Mouse (Mus musculus) CH12.LX (cell line): ENCODE measurements around the gene Slu7. TPM values are rescaled to one million over a fixed set of nuclear protein-coding genes. Genes with fewer than 3 reads are reported as not detected.

Source experiments
- DNase-seq: peaks from one replicate; pipeline ENCODE4 v3.0.0-alpha.2; 2013; ENCODE audit errors: extremely low read depth
- H3K27ac ChIP-seq: 2 replicates; pipeline ENCODE4 v1.5.1; 2012; ENCODE audit warnings: low read depth, mild to moderate bottlenecking, control low read depth, moderate library complexity; ENCODE audit not compliant: insufficient read depth
- H3K27me3 ChIP-seq: replicated peaks from 2 replicates; pipeline ENCODE3; 2012; ENCODE audit warnings: inconsistent platforms
- H3K36me3 ChIP-seq, 2 experiments: replicated peaks in 1 of 2; 2 replicates each; pipeline versions ENCODE3 to v1.6.1; 2012; ENCODE audit warnings: inconsistent platforms in 1 of 2, low read length in 1 of 2, mild to moderate bottlenecking in 1 of 2, mixed read lengths in 1 of 2, moderate library complexity in 1 of 2; ENCODE audit not compliant: control insufficient read depth in 1 of 2, insufficient read depth in 1 of 2
- H3K4me1 ChIP-seq, 2 experiments: 2 replicates each; pipeline ENCODE4 v1.6.1; 2012; ENCODE audit warnings: inconsistent platforms in 1 of 2, moderate library complexity in 1 of 2; ENCODE audit not compliant: insufficient read depth in 2 of 2, control insufficient read depth in 1 of 2
- H3K4me2 ChIP-seq: 2 replicates; pipeline ENCODE4 v1.6.1; 2012; ENCODE audit warnings: low read depth, mild to moderate bottlenecking, control low read depth; ENCODE audit not compliant: poor library complexity, insufficient read depth, severe bottlenecking
- H3K4me3 ChIP-seq, 3 experiments: fragments of 150-350 bp in 1 of 3; sonication (generic) in 1 of 3; replicated peaks in 1 of 3; 2 replicates each; pipeline versions ENCODE3 to v1.5.1; 2011 to 2012; ENCODE audit warnings: low read depth in 2 of 3, low read length in 2 of 3, mild to moderate bottlenecking in 2 of 3, moderate library complexity in 2 of 3, control low read depth in 1 of 3, improper control_type of control experiment in 1 of 3, inconsistent platforms in 1 of 3, mixed read lengths in 1 of 3; ENCODE audit not compliant: poor library complexity in 1 of 3
- H3K79me2 ChIP-seq: replicated peaks from 2 replicates; pipeline ENCODE4 v1.6.1; 2012; ENCODE audit warnings: mild to moderate bottlenecking, moderate library complexity; ENCODE audit not compliant: control insufficient read depth, poor library complexity, insufficient read depth, severe bottlenecking; ENCODE audit errors: extremely low read depth
- H3K9ac ChIP-seq: 2 replicates; pipeline ENCODE4 v1.6.1; 2012; ENCODE audit warnings: low read depth, mild to moderate bottlenecking, control low read depth, moderate library complexity; ENCODE audit not compliant: insufficient read depth
- H3K9me3 ChIP-seq: replicated peaks from 2 replicates; pipeline ENCODE3; 2012; ENCODE audit warnings: low read length, inconsistent platforms, mixed read lengths
- BHLHE40 ChIP-seq: IDR thresholded peaks from 2 replicates; pipeline ENCODE4 v1.6.1; 2011; ENCODE audit warnings: mild to moderate bottlenecking, low read depth, low read length, improper control_type of control experiment
- CHD1 ChIP-seq: IDR thresholded peaks from 2 replicates; pipeline ENCODE4 v1.6.1; 2012; ENCODE audit warnings: low read depth, low read length, improper control_type of control experiment, inconsistent platforms
- CHD2 ChIP-seq: IDR thresholded peaks from 2 replicates; pipeline ENCODE4 v1.6.1; 2011; ENCODE audit warnings: low read length, improper control_type of control experiment
- CTCF ChIP-seq, 2 experiments: IDR thresholded peaks in 1 of 2; conservative IDR thresholded peaks in 1 of 2; 2 replicates each; pipeline ENCODE4 v1.5.1; 2011 to 2012; ENCODE audit warnings: low read depth in 2 of 2, low read length in 2 of 2, improper control_type of control experiment in 1 of 2, inconsistent platforms in 1 of 2, mild to moderate bottlenecking in 1 of 2, moderate library complexity in 1 of 2
- E2F4 ChIP-seq: IDR thresholded peaks from 2 replicates; pipeline ENCODE4 v1.6.1; 2011; ENCODE audit warnings: low read depth, low read length, improper control_type of control experiment; ENCODE audit not compliant: insufficient replicate concordance
- EP300 ChIP-seq: IDR thresholded peaks from 2 replicates; pipeline ENCODE4 v1.6.1; 2011; ENCODE audit warnings: low read length, improper control_type of control experiment
- ETS1 ChIP-seq: conservative IDR thresholded peaks from 2 replicates; pipeline ENCODE4 v1.6.1; 2012; ENCODE audit warnings: low read depth, mild to moderate bottlenecking, inconsistent platforms, low read length, improper control_type of control experiment, moderate library complexity
- IRF4 ChIP-seq: IDR thresholded peaks from 2 replicates; pipeline ENCODE4 v1.6.1; 2014; ENCODE audit warnings: low read depth, mild to moderate bottlenecking, inconsistent platforms, low read length, improper control_type of control experiment
- JUN ChIP-seq: IDR thresholded peaks from 2 replicates; pipeline ENCODE4 v1.6.1; 2011; ENCODE audit warnings: low read depth, mild to moderate bottlenecking, low read length, improper control_type of control experiment, moderate library complexity; ENCODE audit not compliant: insufficient read depth
- JUND ChIP-seq: conservative IDR thresholded peaks from 2 replicates; pipeline ENCODE4 v1.6.1; 2011; ENCODE audit warnings: low read depth, low read length, improper control_type of control experiment
- KAT2A ChIP-seq: IDR thresholded peaks from 2 replicates; pipeline ENCODE4 v1.6.1; 2012; ENCODE audit warnings: low read length, improper control_type of control experiment, inconsistent platforms; ENCODE audit not compliant: insufficient replicate concordance
- MAX ChIP-seq: IDR thresholded peaks from 2 replicates; pipeline ENCODE4 v1.6.1; 2011; ENCODE audit warnings: low read length, improper control_type of control experiment
- MAZ ChIP-seq: IDR thresholded peaks from 2 replicates; pipeline ENCODE4 v1.6.1; 2012; ENCODE audit warnings: low read depth, mild to moderate bottlenecking, inconsistent platforms, low read length, improper control_type of control experiment, moderate library complexity
- MEF2A ChIP-seq: IDR thresholded peaks from 2 replicates; pipeline ENCODE4 v1.6.1; 2014; ENCODE audit warnings: low read depth, mild to moderate bottlenecking, inconsistent platforms, low read length, improper control_type of control experiment, borderline replicate concordance
- MXI1 ChIP-seq: IDR thresholded peaks from 2 replicates; pipeline ENCODE4 v1.6.1; 2011; ENCODE audit warnings: mild to moderate bottlenecking, low read depth, low read length, improper control_type of control experiment
- MYC ChIP-seq: IDR thresholded peaks from 2 replicates; pipeline ENCODE4 v1.6.1; 2011; ENCODE audit warnings: low read depth, mild to moderate bottlenecking, improper control_type of control experiment, low read length
- NELFE ChIP-seq: IDR thresholded peaks from 2 replicates; pipeline ENCODE4 v1.6.1; 2011; ENCODE audit warnings: low read depth, low read length, improper control_type of control experiment
- NRF1 ChIP-seq: IDR thresholded peaks from 2 replicates; pipeline ENCODE4 v1.6.1; 2014; ENCODE audit warnings: low read depth, mild to moderate bottlenecking, inconsistent platforms, low read length, improper control_type of control experiment, moderate library complexity
- POLR2A ChIP-seq: IDR thresholded peaks from 2 replicates; pipeline ENCODE4 v1.6.1; 2011; ENCODE audit warnings: low read depth, mild to moderate bottlenecking, improper control_type of control experiment, low read length
- POLR2AphosphoS2 ChIP-seq: IDR thresholded peaks from 2 replicates; pipeline ENCODE4 v1.6.1; 2011; ENCODE audit warnings: low read depth, low read length, improper control_type of control experiment
- RAD21 ChIP-seq: IDR thresholded peaks from 2 replicates; pipeline ENCODE4 v1.6.1; 2011; ENCODE audit warnings: low read depth, mild to moderate bottlenecking, low read length, improper control_type of control experiment, moderate library complexity
- SIN3A ChIP-seq: IDR thresholded peaks from 2 replicates; pipeline ENCODE4 v1.6.1; 2012; ENCODE audit warnings: low read length, improper control_type of control experiment, inconsistent platforms
- SMC3 ChIP-seq: IDR thresholded peaks from 2 replicates; pipeline ENCODE4 v1.6.1; 2011; ENCODE audit warnings: low read depth, low read length, improper control_type of control experiment
- TCF12 ChIP-seq: IDR thresholded peaks from 2 replicates; pipeline ENCODE4 v1.6.1; 2014; ENCODE audit warnings: low read depth, mild to moderate bottlenecking, inconsistent platforms, low read length, improper control_type of control experiment
- USF1 ChIP-seq: IDR thresholded peaks from 2 replicates; pipeline ENCODE4 v1.6.1; 2014; ENCODE audit warnings: low read depth, mild to moderate bottlenecking, inconsistent platforms, low read length, improper control_type of control experiment
- ZC3H11A ChIP-seq: IDR thresholded peaks from 2 replicates; pipeline ENCODE4 v1.6.1; 2012; ENCODE audit warnings: low read depth, mild to moderate bottlenecking, inconsistent platforms, low read length, improper control_type of control experiment
- ZKSCAN1 ChIP-seq: IDR thresholded peaks from 2 replicates; pipeline ENCODE4 v1.6.1; 2012; ENCODE audit warnings: low read depth, inconsistent platforms, low read length, improper control_type of control experiment, borderline replicate concordance
- ZMIZ1 ChIP-seq: IDR thresholded peaks from 2 replicates; pipeline ENCODE4 v1.6.1; 2012; ENCODE audit warnings: low read depth, mild to moderate bottlenecking, inconsistent platforms, low read length, improper control_type of control experiment
- ZNF384 ChIP-seq: IDR thresholded peaks from 2 replicates; pipeline ENCODE4 v1.6.1; 2012; ENCODE audit warnings: low read depth, low read length, improper control_type of control experiment, inconsistent platforms
- dilution Hi-C: fragments of 300-500 bp; cut with MboI; formaldehyde crosslinking; loops from 2 replicates; pipeline ENCODE4 v1.14.3; 2020; ENCODE audit warnings: low sequenced_read_pairs; ENCODE audit not compliant: extremely low pct_unique_long_range_greater_than_20kb, extremely low pct_ligation_motif_present
- in situ Hi-C: fragments of 300-500 bp; cut with MboI; formaldehyde crosslinking; loops from 3 replicates; pipeline ENCODE4 v1.14.3; 2019; ENCODE audit warnings: low sequenced_read_pairs, low pct_ligation_motif_present, low pct_unique_long_range_greater_than_20kb, mixed read lengths
- polyA plus RNA-seq: library from polyadenylated mRNA; unstranded; fragments of >175 nt; gene quantifications from 2 replicates; pipeline ENCODE4 v1.2.1, GENCODE M21; 2012; ENCODE audit warnings: low read depth; ENCODE audit not compliant: insufficient read length
- total RNA-seq, 2 experiments: library from RNA; depleted of rRNA; stranded (reverse); fragments of 300-350 nt in 1 of 2; fragments of >200 nt in 1 of 2; gene quantifications; 2 replicates each; pipeline ENCODE4 v1.2.3; 2012 to 2014

Slu7 gene
- total and polyA plus RNA-seq, 3 experiments: 41.6 to 66.8 (median 60.3) TPM

DNA sequence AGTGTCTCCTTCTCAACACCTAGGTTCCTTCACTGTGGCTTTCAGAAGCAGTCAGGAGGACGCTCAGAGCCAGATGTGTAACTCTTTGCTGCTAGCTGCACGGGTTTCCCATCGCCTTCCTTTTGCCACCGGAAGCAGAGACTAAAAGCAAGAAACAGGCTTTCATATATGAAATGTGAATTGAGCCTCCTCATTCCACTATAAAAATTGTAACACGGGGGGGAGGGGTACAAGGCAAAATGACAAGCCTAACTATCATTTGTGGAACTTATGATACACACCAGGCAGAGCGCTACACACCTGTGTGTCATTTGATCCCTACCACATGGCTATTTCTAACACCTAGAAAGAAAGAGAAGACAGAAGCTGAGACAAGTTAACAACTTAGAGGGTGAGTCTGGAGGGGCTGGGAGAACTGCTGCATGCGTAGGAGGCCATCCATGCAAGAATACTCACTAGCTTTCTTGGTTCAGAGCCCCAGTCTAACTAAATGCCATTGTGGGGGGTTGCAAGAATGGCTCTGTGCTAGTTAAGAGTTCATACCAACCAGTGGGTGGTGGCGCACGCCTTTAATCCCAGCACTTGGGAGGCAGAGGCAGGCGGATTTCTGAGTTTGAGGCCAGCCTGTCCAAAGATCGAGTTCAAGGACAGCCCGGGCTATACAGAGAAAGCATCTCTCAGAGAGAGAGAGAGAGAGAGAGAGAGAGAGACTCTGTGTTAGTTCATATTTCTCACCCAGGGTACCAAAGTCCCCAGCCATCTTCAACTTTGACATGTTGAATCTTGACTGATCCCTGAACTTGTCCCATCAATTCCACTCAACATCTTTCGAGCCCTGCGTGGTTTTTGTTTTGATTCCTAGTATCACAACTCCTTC lies 46.3 kb upstream of the Slu7 start:
- H3K27me3 ChIP-seq: no peaks in the 10 kb centered on the region
- dilution Hi-C loops: no loop called here
- in situ Hi-C loops: no loop called here

DNA sequence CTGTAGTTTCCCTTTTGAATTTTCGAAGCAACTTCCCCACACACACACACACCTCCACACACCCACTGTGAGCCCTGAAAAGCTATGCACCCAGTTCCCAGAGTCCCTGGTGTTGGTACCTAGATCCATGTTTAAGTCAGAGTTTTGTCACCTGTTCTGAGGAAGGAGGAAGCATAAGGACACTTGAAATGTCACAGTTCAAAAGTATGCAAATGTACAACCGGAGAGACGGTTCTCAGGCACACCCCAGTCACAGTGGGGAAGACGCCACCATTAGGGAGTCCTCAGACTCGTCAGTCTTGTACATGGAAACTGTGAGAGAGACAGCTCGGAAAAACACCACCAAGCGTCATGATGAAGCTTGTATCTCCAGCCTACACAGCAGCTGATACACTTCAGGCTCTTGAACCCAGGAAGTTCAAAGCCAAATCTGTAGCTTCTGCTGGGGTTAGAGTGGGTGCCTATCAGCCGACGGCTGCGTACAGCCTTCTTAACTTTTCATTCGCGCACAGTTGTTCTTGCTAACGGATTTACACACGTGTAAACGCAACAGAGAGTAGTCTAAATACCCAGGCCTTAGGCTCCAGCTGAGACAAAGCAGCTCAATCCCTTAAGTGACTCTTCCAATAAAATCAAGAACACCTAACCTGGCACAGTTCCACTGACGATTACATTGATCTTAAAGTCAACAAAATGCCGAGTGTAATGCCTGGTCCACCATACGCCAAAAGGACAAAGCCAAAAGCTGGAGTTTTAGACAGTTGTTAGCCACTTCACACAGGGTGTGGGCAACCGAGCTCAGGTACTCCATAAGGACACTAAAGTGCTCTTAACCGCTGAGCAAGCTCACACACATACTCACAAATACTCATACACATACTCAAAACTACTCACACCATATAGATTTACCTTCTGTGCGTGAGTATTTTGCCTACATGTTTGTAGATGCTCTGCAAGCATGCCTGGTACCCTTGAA lies 45.1 kb upstream of the Slu7 start:
- Histone ChIP-seq H3K9me3 (peaks cover 4% of the 10 kb centered on the region), H3K27ac (peak overlapping the region; percentile 99), H3K4me3 (peak overlapping the region; percentile 28 to 50 (median 45)), H3K79me2 (peaks cover 16% of the 10 kb centered on the region), H3K4me2 (peak overlapping the region; percentile 89), H3K4me1 (peaks cover 19 to 44% of the 10 kb centered on the region in 2 experiments), H3K27me3 (no peaks in the 10 kb centered on the region), H3K36me3 (no peaks in the 10 kb centered on the region), H3K9ac (peak overlapping the region; percentile 57)
- dilution Hi-C loops (no loop called here), in situ Hi-C loops (no loop called here)
- DNase-seq: peak; percentile 95
- TF ChIP-seq ZNF384 (peak; percentile 15; the same call in 1 of the 2 replicates), JUN (no peak; the same call in 1 of the 2 replicates), KAT2A (0 out of 2 replicates have a peak, but pooled peaks have one; percentile 34), RAD21 (no peak; the same call in none of the 2 replicates), MEF2A (peak; percentile 44; the same call in 1 of the 2 replicates), POLR2AphosphoS2 (no peak), E2F4 (0 out of 2 replicates have a peak, but pooled peaks have one; percentile 35), SIN3A (peak; percentile 60; the same call in 1 of the 2 replicates), JUND (peak; percentile 44; the same call in 1 of the 2 replicates), ZKSCAN1 (no peak), USF1 (no peak), MXI1 (peak; percentile 78), ZC3H11A (no peak), CTCF (conservative IDR thresholded peaks at IDR 0.05 in 1 of 2, IDR thresholded peaks at IDR 0.05 in 1 of 2; ENCODE audit: low read depth in 2 of 2, low read length in 2 of 2) (peak in 1 of 2 experiments; percentile 46; a peak in 2 of 4 replicates), TCF12 (peak; percentile 50; the same call in 1 of the 2 replicates), SMC3 (0 out of 2 replicates have a peak, but pooled peaks have one; percentile 1), CHD2 (peak; percentile 56), ZMIZ1 (peak; percentile 61; the same call in 1 of the 2 replicates), MAX (peak; percentile 85)

More for the DNA sequence above, 46.3 kb upstream of the Slu7 start:
- Histone ChIP-seq H3K9me3 (peaks cover 4% of the 10 kb centered on the region), H3K4me3 (peak overlapping the region; percentile 28 to 50 (median 45)), H3K9ac (peak overlapping the region; percentile 57), H3K36me3 (no peaks in the 10 kb centered on the region), H3K4me1 (peaks cover 19 to 34% of the 10 kb centered on the region in 2 experiments), H3K27ac (peak overlapping the region; percentile 99), H3K79me2 (peaks cover 23% of the 10 kb centered on the region), H3K4me2 (peak overlapping the region; percentile 89)
- no peak for TF ChIP-seq MXI1
- TF ChIP-seq CHD2: peak; percentile 67
- peak; percentile 93 for TF ChIP-seq BHLHE40
- TF ChIP-seq TCF12: peak; percentile 41; the same call in 1 of the 2 replicates
- peak; percentile 71 for TF ChIP-seq IRF4
- peak; percentile 35; the same call in 1 of the 2 replicates for TF ChIP-seq CHD1
- TF ChIP-seq NELFE: peak; percentile 44
- TF ChIP-seq ETS1: peak; percentile 72
- TF ChIP-seq MAZ: 0 out of 2 replicates have a peak, but pooled peaks have one; percentile 52
- no peak for TF ChIP-seq E2F4
- TF ChIP-seq SIN3A: peak; percentile 80
- TF ChIP-seq EP300: peak; percentile 63
- peak; percentile 90 for TF ChIP-seq MAX
- TF ChIP-seq MYC: peak; percentile 84
- TF ChIP-seq POLR2A: peak; percentile 28
- TF ChIP-seq ZKSCAN1: no peak
- TF ChIP-seq ZMIZ1: no peak
- TF ChIP-seq KAT2A: 0 out of 2 replicates have a peak, but pooled peaks have one; percentile 13
- no peak for TF ChIP-seq NRF1
- DNase-seq: peak; percentile 62
